In genomic region chr5:103762850-103763254, GRCm38 (mm10) we compare ENCODE assay signal across 10 mouse cellular contexts.
A peak's percentile ranks its signal among the peaks of the same experiment; 100 is the strongest.
DNase-seq lines count a peak whose midpoint lies in the region; ATAC-seq and TF ChIP-seq lines count a peak whose summit lies in the region.
"Had no signal": no experiment of that assay in that cellular context is flagged by ENCODE, and none has a peak within 500 bp of the region (broad histone marks: within the 10 kb centered on the region; RNA-seq: fewer than 3 reads in every experiment).

No protein-coding gene starts in this region.

- peaks cover 60% of the 10 kb centered on the region for H3K4me1 ChIP-seq in heart, embryonic 13.5 days
- peaks cover 75 to 78% of the 10 kb centered on the region in 2 experiments for H3K4me1 ChIP-seq in liver, embryonic 14.5 days (replicated peaks; ENCODE audit: control insufficient read depth in 2 of 2, insufficient read depth in 2 of 2, low read length in 1 of 2)
- peaks cover 9% of the 10 kb centered on the region; the same call in 1 of the 2 replicates for H3K4me1 ChIP-seq in forebrain, embryonic 11.5 days (replicated peaks; ENCODE audit: control insufficient read depth, insufficient read depth, low read length)

- H3K9ac ChIP-seq in heart, embryonic 13.5 days: peak overlapping the region; percentile 8; the same call in 1 of the 2 replicates
- peak overlapping the region; percentile 63 for H3K9ac ChIP-seq in liver, embryonic 14.5 days (replicated peaks)
- no peak overlapping the region for H3K9ac ChIP-seq in forebrain, embryonic 11.5 days (ENCODE audit: low read length)

- TF ChIP-seq CTCF in liver, embryonic 14.5 days (IDR thresholded peaks at IDR 0.05; ENCODE audit: low read depth): no peak

- no peak overlapping the region for H3K4me3 ChIP-seq in heart, embryonic 13.5 days
- peak overlapping the region; percentile 14 to 18 for H3K4me3 ChIP-seq in liver, embryonic 14.5 days (ENCODE audit: insufficient read depth in 1 of 2, low read depth in 2 of 2, low read length in 2 of 2)
- no peak overlapping the region for H3K4me3 ChIP-seq in forebrain, embryonic 11.5 days (ENCODE audit: low read depth, low read length)

- 0 out of 2 replicates have a peak overlapping the region, but pooled peaks have one; percentile 34 for H3K27ac ChIP-seq in heart, embryonic 13.5 days (replicated peaks)
- peak overlapping the region; percentile 73 for H3K27ac ChIP-seq in liver, embryonic 14.5 days
- no peak overlapping the region for H3K27ac ChIP-seq in forebrain, embryonic 11.5 days (ENCODE audit: low read depth, low read length)

- peaks cover 7% of the 10 kb centered on the region for H3K36me3 ChIP-seq in heart, embryonic 13.5 days
- peaks cover 24% of the 10 kb centered on the region for H3K36me3 ChIP-seq in liver, embryonic 14.5 days (replicated peaks; ENCODE audit: control insufficient read depth, insufficient read depth, low read depth)
- H3K36me3 ChIP-seq in forebrain, embryonic 11.5 days (ENCODE audit: control insufficient read depth, insufficient read depth, low read length): no peaks in the 10 kb centered on the region; the same call in 1 of the 2 replicates

- ATAC-seq in heart, embryonic 13.5 days (ENCODE audit: extremely low read depth, insufficient number of reproducible peaks, low FRiP score, low TSS enrichment): no peak
- 0 out of 2 replicates have a peak, but pooled peaks have one; percentile 23 for ATAC-seq in erythroblast, adult 5-6 weeks (replicated peaks; ENCODE audit: low FRiP score, poor library complexity, severe bottlenecking)
- ATAC-seq in liver, embryonic 14.5 days (ENCODE audit: insufficient read depth): no peak
- ATAC-seq in frontal cortex, adult (ENCODE audit: low TSS enrichment): no peak
- no peak for ATAC-seq in forebrain, embryonic 11.5 days (replicated peaks; ENCODE audit: low FRiP score)
- ATAC-seq: inflammation-experienced regulatory T-cells, adult 6 months had no signal

- H3K4me2 ChIP-seq in heart, embryonic 13.5 days: peak overlapping the region; percentile 16; the same call in 1 of the 2 replicates
- H3K4me2 ChIP-seq in liver, embryonic 14.5 days (ENCODE audit: low read depth): peak overlapping the region; percentile 100
- H3K4me2 ChIP-seq in forebrain, embryonic 11.5 days (ENCODE audit: low read depth, low read length, severe bottlenecking): no peak overlapping the region

- intact Hi-C loops in heart, postnatal 36 days (cut with DNase I): no loop called here

- peaks cover 5% of the 10 kb centered on the region for H3K9me3 ChIP-seq in heart, embryonic 13.5 days
- peaks cover 10% of the 10 kb centered on the region for H3K9me3 ChIP-seq in liver, embryonic 14.5 days (ENCODE audit: control insufficient read depth, low read length)
- H3K9me3 ChIP-seq in forebrain, embryonic 11.5 days (ENCODE audit: control insufficient read depth, low read length): peaks cover 5% of the 10 kb centered on the region; the same call in 1 of the 2 replicates

- WGBS in heart, embryonic 13.5 days: 19% methylated on average over 4 of the region's 4 CpGs
- 7% methylated on average over 4 of the region's 4 CpGs for WGBS in liver, embryonic 14.5 days (ENCODE audit: insufficient replicate concordance)
- WGBS in forebrain, embryonic 11.5 days: 85% methylated on average over 4 of the region's 4 CpGs

- DNase-seq in heart, postnatal 36 days: no peak
- no peak for DNase-seq in liver, embryonic 14.5 days (ENCODE audit: low read depth in 3 of 3, low spot score in 3 of 3)
- DNase-seq in thymus, postnatal 0 days (ENCODE audit: low spot score): peak; percentile 65
- no peak for DNase-seq in forebrain, embryonic 11.5 days (ENCODE audit: low spot score)
- no peak for DNase-seq in urinary bladder, adult 18-20 months (ENCODE audit: low spot score in 2 of 2)
- DNase-seq: kidney, postnatal 25 days had no signal

- TF ChIP-seq EP300 in liver, embryonic 14.5 days (IDR thresholded peaks at IDR 0.05; ENCODE audit: low read depth): no peak

- no peaks in the 10 kb centered on the region for H3K27me3 ChIP-seq in heart, embryonic 13.5 days (replicated peaks)
- H3K27me3 ChIP-seq in liver, embryonic 14.5 days (ENCODE audit: control insufficient read depth, insufficient read depth, low read length): no peaks in the 10 kb centered on the region
- H3K27me3 ChIP-seq in forebrain, embryonic 11.5 days (ENCODE audit: control insufficient read depth, insufficient read depth, low read length): no peaks in the 10 kb centered on the region

Comparison
In these comparisons a context has a peak if more than half of its experiments do, and no peak if none do; other contexts are left out.
1. H3K4me3 ChIP-seq: peak in liver, embryonic 14.5 days (2 of 2); none in heart, embryonic 13.5 days (single experiment) and forebrain, embryonic 11.5 days (single experiment).